11 mouse cellular contexts compared by ENCODE assay signal in the genomic region with DNA sequence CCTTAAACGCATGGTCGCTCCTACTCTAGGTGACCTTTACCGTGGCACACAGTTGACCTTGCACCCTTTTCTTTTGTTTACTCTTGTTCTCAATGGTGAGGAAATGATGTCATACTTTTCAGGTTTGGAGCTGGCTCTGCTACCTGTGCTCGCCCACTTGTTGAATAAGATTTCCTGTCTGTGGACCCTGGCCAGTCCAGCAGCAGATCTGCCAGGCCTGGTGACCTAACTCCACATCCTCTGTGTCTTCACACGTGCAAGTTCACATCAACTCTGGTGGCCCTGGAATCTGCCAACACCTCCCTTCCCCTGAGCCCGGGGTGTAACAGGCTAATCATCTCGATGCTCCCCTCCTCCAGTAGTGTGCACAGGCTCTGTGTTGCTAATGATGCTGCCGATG.
DNase-seq lines count a peak whose midpoint lies in the region; ATAC-seq and TF ChIP-seq lines count a peak whose summit lies in the region.
"Had no signal": no experiment of that assay in that cellular context is flagged by ENCODE, and none has a peak within 500 bp of the region (broad histone marks: within the 10 kb centered on the region; RNA-seq: fewer than 3 reads in every experiment).

No protein-coding gene starts in this region.

- no peak overlapping the region for H3K9ac ChIP-seq in kidney, postnatal 0 days (ENCODE audit: low read depth, low read length)
- H3K9ac ChIP-seq: neural tube, embryonic 13.5 days had no signal

- no peaks in the 10 kb centered on the region for H3K27me3 ChIP-seq in kidney, postnatal 0 days (ENCODE audit: insufficient read depth, low read length)
- H3K27me3 ChIP-seq: neural tube, embryonic 13.5 days had no signal

- DNase-seq in kidney, postnatal 0 days (ENCODE audit: low spot score) = no peak
- no peak for DNase-seq in kidney, adult 11 months
- no peak for DNase-seq in adrenal gland, postnatal 25 days
- DNase-seq in kidney, postnatal 10 days = no peak
- DNase-seq: cerebellum, postnatal 25 days had no signal

- no peak for TF ChIP-seq CTCF in kidney, postnatal 0 days (IDR thresholded peaks at IDR 0.05; ENCODE audit: low read depth)

- 50% methylated on average over 8 of the region's 8 CpGs for WGBS in kidney, postnatal 0 days

- H3K4me3 ChIP-seq in kidney, postnatal 0 days (replicated peaks; ENCODE audit: low read depth, low read length) = no peak overlapping the region
- H3K4me3 ChIP-seq: hindbrain, embryonic 10.5 days; neural tube, embryonic 13.5 days had no signal

- H3K4me2 ChIP-seq in kidney, postnatal 0 days (ENCODE audit: low read length) = no peak overlapping the region
- H3K4me2 ChIP-seq: neural tube, embryonic 13.5 days had no signal

- H3K36me3 ChIP-seq in kidney, postnatal 0 days (ENCODE audit: insufficient read depth, low read length) = no peaks in the 10 kb centered on the region
- H3K36me3 ChIP-seq: hindbrain, embryonic 10.5 days; neural tube, embryonic 13.5 days had no signal

- H3K9me3 ChIP-seq in kidney, postnatal 0 days (replicated peaks; ENCODE audit: low read length) = no peaks in the 10 kb centered on the region
- H3K9me3 ChIP-seq: hindbrain, embryonic 10.5 days; neural tube, embryonic 13.5 days had no signal

- H3K27ac ChIP-seq in kidney, postnatal 0 days = no peak overlapping the region
- H3K27ac ChIP-seq: hindbrain, embryonic 10.5 days; neural tube, embryonic 13.5 days had no signal

- H3K4me1 ChIP-seq in kidney, postnatal 0 days (replicated peaks; ENCODE audit: insufficient read depth, low read length) = peaks cover 8% of the 10 kb centered on the region; the same call in 1 of the 2 replicates
- H3K4me1 ChIP-seq: hindbrain, embryonic 10.5 days had no signal

- ATAC-seq in kidney, postnatal 0 days (replicated peaks; ENCODE audit: low FRiP score, low read depth) = 0 out of 2 replicates have a peak, but pooled peaks have one; percentile 21
- peak; percentile 79 for ATAC-seq in CD4-positive, CD25-positive, alpha-beta regulatory T cell, adult 4 months
- ATAC-seq in granulocyte monocyte progenitor cell, adult 5-6 weeks (replicated peaks; ENCODE audit: poor library complexity, severe bottlenecking) = peak; percentile 64
- peak; percentile 70 for ATAC-seq in megakaryocyte, adult 5-6 weeks (ENCODE audit: poor library complexity, severe bottlenecking)
- ATAC-seq: Patski had no signal

Comparison
In these comparisons a context has a peak if more than half of its experiments do, and no peak if none do; other contexts are left out.
1. ATAC-seq: peak in every context shown above with its lines; median percentile 79 in CD4-positive, CD25-positive, alpha-beta regulatory T cell, adult 4 months; 70 in megakaryocyte, adult 5-6 weeks; 64 in granulocyte monocyte progenitor cell, adult 5-6 weeks; 21 in kidney, postnatal 0 days.